Mouse (Mus musculus) hindbrain, postnatal 0 days (tissue): ENCODE results near the gene Il24. TPM values are rescaled to one million over a fixed set of nuclear protein-coding genes. Genes with fewer than 3 reads are reported as not detected.

Experiments used
- ATAC-seq: fragments of 200-750 bp; cut with Nextera tagmentation; 2 replicates; pipeline ENCODE4 v1.8.0; 2017; ENCODE audit warnings: mild to moderate bottlenecking, moderate TSS enrichment, moderate library complexity
- DNase-seq: peaks from one replicate; pipeline ENCODE4 v3.0.0-alpha.2; 2015; ENCODE audit warnings: low spot score
- H3K27ac ChIP-seq: fragments of 300-500 bp; sonication (generic); 2 replicates; pipeline ENCODE4 v1.5.1; 2014; ENCODE audit warnings: mild to moderate bottlenecking
- H3K27me3 ChIP-seq: fragments of 300-500 bp; sonication (generic); 2 replicates; pipeline ENCODE4 v1.6.1; 2014; ENCODE audit warnings: low read length, mixed read lengths; ENCODE audit not compliant: insufficient read depth
- H3K36me3 ChIP-seq: fragments of 300-500 bp; sonication (generic); 2 replicates; pipeline ENCODE4 v1.6.1; 2014; ENCODE audit warnings: low read length, mixed read lengths; ENCODE audit not compliant: insufficient read depth
- H3K4me1 ChIP-seq: fragments of 300-500 bp; sonication (generic); 2 replicates; pipeline ENCODE4 v1.6.1; 2014; ENCODE audit warnings: antibody characterized with exemption, low read length, mixed read lengths; ENCODE audit not compliant: insufficient read depth
- H3K4me2 ChIP-seq: fragments of 300-500 bp; sonication (generic); 2 replicates; pipeline ENCODE4 v1.6.1; 2014; ENCODE audit warnings: low read depth, mild to moderate bottlenecking, low read length, moderate library complexity, mixed read lengths
- H3K4me3 ChIP-seq: fragments of 300-500 bp; sonication (generic); 2 replicates; pipeline ENCODE4 v1.5.1; 2014; ENCODE audit warnings: low read length
- H3K9ac ChIP-seq: fragments of 300-500 bp; sonication (generic); replicated peaks from 2 replicates; pipeline ENCODE4 v1.6.1; 2014; ENCODE audit warnings: mild to moderate bottlenecking, low read length, moderate library complexity, mixed read lengths
- H3K9me3 ChIP-seq: fragments of 300-500 bp; sonication (generic); 2 replicates; pipeline ENCODE4 v1.6.1; 2016; ENCODE audit warnings: low read length, mixed read lengths
- CTCF ChIP-seq: IDR thresholded peaks from 2 replicates; pipeline ENCODE4 v1.5.1; 2016; ENCODE audit warnings: antibody characterized with exemption, control low read depth, low read depth
- WGBS: fragments of 180-500 bp; shearing (Covaris S2); extraction: QIAGEN DNeasy Blood & Tissue Kit; methylation state at CpG from one replicate; pipeline ENCODE4 v1.1.7; 2014; 5-methylcytosine and 5-hydroxymethylcytosine counted together
- polyA plus RNA-seq: library from polyadenylated mRNA; unstranded; fragments of >200 nt; fragmentation: Nextera tagmentation; extraction: Ambion mirVana; gene quantifications from 2 replicates; pipeline ENCODE4 v1.2.1, GENCODE M21; 2015
- total RNA-seq: library from RNA; depleted of rRNA; stranded (reverse); fragments of >200 nt; gene quantifications from 2 replicates; pipeline ENCODE4 v1.2.3, GENCODE M21; 2014

The Il24 gene
- total and polyA plus RNA-seq, 2 experiments from 2014 or later = not detected

- Histone ChIP-seq H3K27ac (no peak overlapping the region), H3K36me3 (no peaks in the 10 kb centered on the region), H3K9ac (no peak overlapping the region), H3K4me3 (no peak overlapping the region), H3K4me1 (no peaks in the 10 kb centered on the region), H3K27me3 (no peaks in the 10 kb centered on the region), H3K4me2 (no peak overlapping the region), H3K9me3 (no peaks in the 10 kb centered on the region)
- TF ChIP-seq CTCF = no peak
- no peak for ATAC-seq
- DNase-seq = no peak
- 74% methylated on average over 9 of the region's 9 CpGs for WGBS
Measured at GRCm38 (mm10) chr1:130854819-130855218, 32.4 kb downstream of the Il24 start.

- Histone ChIP-seq H3K4me2 (no peak overlapping the region), H3K4me1 (no peaks in the 10 kb centered on the region), H3K9me3 (no peaks in the 10 kb centered on the region), H3K27me3 (no peaks in the 10 kb centered on the region), H3K36me3 (no peaks in the 10 kb centered on the region), H3K4me3 (no peak overlapping the region), H3K27ac (no peak overlapping the region), H3K9ac (no peak overlapping the region)
- DNase-seq = no peak
- TF ChIP-seq CTCF = no peak
- no peak for ATAC-seq
- 90% methylated on average over 5 of the region's 5 CpGs for WGBS
Measured at GRCm38 (mm10) chr1:130850405-130850804, 36.8 kb downstream of the Il24 start.

GRCm38 (mm10) chr1:130849530-130850214, 37.6 kb downstream of the Il24 start:
- no peak overlapping the region for H3K9ac ChIP-seq
- H3K4me2 ChIP-seq = no peak overlapping the region
- WGBS = 89% methylated on average over 10 of the region's 10 CpGs
- no peaks in the 10 kb centered on the region for H3K27me3 ChIP-seq
- no peaks in the 10 kb centered on the region for H3K36me3 ChIP-seq
- ATAC-seq (no peak), DNase-seq (no peak)
- no peak for TF ChIP-seq CTCF
- no peaks in the 10 kb centered on the region for H3K9me3 ChIP-seq
- no peak overlapping the region for H3K27ac ChIP-seq
- H3K4me1 ChIP-seq = no peaks in the 10 kb centered on the region
- no peak overlapping the region for H3K4me3 ChIP-seq

GRCm38 (mm10) chr1:130844516-130844915, 42.7 kb downstream of the Il24 start:
- WGBS = 92% methylated on average over 7 of the region's 7 CpGs
- no peak for ATAC-seq
- H3K27ac ChIP-seq = no peak overlapping the region
- H3K27me3 ChIP-seq = no peaks in the 10 kb centered on the region
- H3K9ac ChIP-seq = no peak overlapping the region
- H3K4me2 ChIP-seq = no peak overlapping the region
- no peak overlapping the region for H3K4me3 ChIP-seq
- no peaks in the 10 kb centered on the region for H3K36me3 ChIP-seq
- no peaks in the 10 kb centered on the region for H3K9me3 ChIP-seq
- no peaks in the 10 kb centered on the region for H3K4me1 ChIP-seq
- no peak for TF ChIP-seq CTCF
- no peak for DNase-seq

- Histone ChIP-seq H3K27ac (no peak overlapping the region), H3K4me2 (no peak overlapping the region), H3K27me3 (no peaks in the 10 kb centered on the region), H3K9ac (no peak overlapping the region), H3K36me3 (no peaks in the 10 kb centered on the region), H3K4me3 (no peak overlapping the region), H3K9me3 (no peaks in the 10 kb centered on the region), H3K4me1 (no peaks in the 10 kb centered on the region)
- no peak for TF ChIP-seq CTCF
- no peak for DNase-seq
- 89% methylated on average over 7 of the region's 7 CpGs for WGBS
- ATAC-seq = no peak
Measured at GRCm38 (mm10) chr1:130841621-130842020, 45.6 kb downstream of the Il24 start.

- Histone ChIP-seq H3K9ac (no peak overlapping the region), H3K9me3 (no peaks in the 10 kb centered on the region), H3K27me3 (no peaks in the 10 kb centered on the region), H3K4me1 (no peaks in the 10 kb centered on the region), H3K27ac (no peak overlapping the region), H3K4me3 (no peak overlapping the region), H3K36me3 (no peaks in the 10 kb centered on the region), H3K4me2 (no peak overlapping the region)
- ATAC-seq (no peak), DNase-seq (no peak)
- no peak for TF ChIP-seq CTCF
- WGBS = 77% methylated on average over 8 of the region's 8 CpGs
Measured at GRCm38 (mm10) chr1:130840599-130841379, 46.5 kb downstream of the Il24 start.

GRCm38 (mm10) chr1:130838288-130838687, 49.0 kb downstream of the Il24 start:
- no peak overlapping the region for H3K27ac ChIP-seq
- H3K4me1 ChIP-seq = no peaks in the 10 kb centered on the region
- no peak overlapping the region for H3K4me2 ChIP-seq
- H3K9ac ChIP-seq = no peak overlapping the region
- no peak overlapping the region for H3K4me3 ChIP-seq
- TF ChIP-seq CTCF = peak; percentile 36
- no peaks in the 10 kb centered on the region for H3K9me3 ChIP-seq
- DNase-seq = peak; percentile 22
- ATAC-seq = no peak
- H3K36me3 ChIP-seq = no peaks in the 10 kb centered on the region
- H3K27me3 ChIP-seq = no peaks in the 10 kb centered on the region
- WGBS = 53% methylated on average over 6 of the region's 6 CpGs
